Mouse (Mus musculus): Measurements from ENCODE around the gene 2610528A11Rik. TPM values are rescaled to one million over a fixed set of nuclear protein-coding genes. Genes with fewer than 3 reads are reported as not detected.
"Not testable (repeated sequence)": the region's sequence is repeated elsewhere in the genome, so short reads cannot be mapped to it uniquely, and the experiment has no call there.

Gene 2610528A11Rik
- polyA plus RNA-seq (2014; fragmentation: Nextera tagmentation; extraction: Ambion mirVana): 0.88 and 2.9 TPM in 2 replicates

DNA sequence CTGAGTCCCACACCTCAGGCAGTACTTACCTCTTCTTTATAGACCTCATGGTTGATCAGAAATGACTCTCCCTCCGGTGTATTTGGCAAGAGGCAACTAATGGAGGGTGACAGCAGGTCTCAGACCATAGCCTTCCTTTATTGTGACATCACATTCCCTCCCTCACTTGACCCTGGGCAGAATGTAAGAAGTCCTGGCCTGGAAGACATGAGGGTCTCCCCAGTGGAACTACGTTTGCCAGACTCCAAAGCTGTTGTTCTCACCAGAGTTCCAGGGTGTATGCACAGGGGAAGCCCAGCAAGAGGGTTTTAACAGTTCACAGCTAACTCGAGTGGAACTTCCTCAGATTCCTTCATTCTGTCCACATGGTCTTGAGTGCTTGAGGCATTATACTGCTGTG, at the start of gene 2610528A11Rik:
Gene 2610528A11Rik (minus strand): TSS at position 101 of the 400 bp plus-strand sequence.
- Histone ChIP-seq H3K36me3 (ENCODE audit: control insufficient read depth, insufficient read depth, low read length) (0 out of 2 replicates have a peak, but pooled peaks cover 3% of the 10 kb centered on the region), H3K4me1 (ENCODE audit: control insufficient read depth, insufficient read depth, low read length) (no peaks in the 10 kb centered on the region), H3K4me2 (replicated peaks; ENCODE audit: low read depth, low read length) (no peak within 1 kb of the TSS), H3K9ac (replicated peaks; ENCODE audit: low read depth, low read length) (no peak within 1 kb of the TSS), H3K4me3 (ENCODE audit: low read depth, low read length) (no peak within 1 kb of the TSS), H3K9me3 (ENCODE audit: control insufficient read depth, low read depth, low read length) (no peaks in the 10 kb centered on the region), H3K27ac (ENCODE audit: low read length) (no peak within 1 kb of the TSS), H3K27me3 (ENCODE audit: control insufficient read depth, insufficient read depth, low read length) (no peaks in the 10 kb centered on the region)
- WGBS: 76% methylated on average over 3 of the region's 3 CpGs
- no peak for ATAC-seq (ENCODE audit: insufficient number of reproducible peaks, insufficient read depth, low FRiP score, low read depth)

DNA sequence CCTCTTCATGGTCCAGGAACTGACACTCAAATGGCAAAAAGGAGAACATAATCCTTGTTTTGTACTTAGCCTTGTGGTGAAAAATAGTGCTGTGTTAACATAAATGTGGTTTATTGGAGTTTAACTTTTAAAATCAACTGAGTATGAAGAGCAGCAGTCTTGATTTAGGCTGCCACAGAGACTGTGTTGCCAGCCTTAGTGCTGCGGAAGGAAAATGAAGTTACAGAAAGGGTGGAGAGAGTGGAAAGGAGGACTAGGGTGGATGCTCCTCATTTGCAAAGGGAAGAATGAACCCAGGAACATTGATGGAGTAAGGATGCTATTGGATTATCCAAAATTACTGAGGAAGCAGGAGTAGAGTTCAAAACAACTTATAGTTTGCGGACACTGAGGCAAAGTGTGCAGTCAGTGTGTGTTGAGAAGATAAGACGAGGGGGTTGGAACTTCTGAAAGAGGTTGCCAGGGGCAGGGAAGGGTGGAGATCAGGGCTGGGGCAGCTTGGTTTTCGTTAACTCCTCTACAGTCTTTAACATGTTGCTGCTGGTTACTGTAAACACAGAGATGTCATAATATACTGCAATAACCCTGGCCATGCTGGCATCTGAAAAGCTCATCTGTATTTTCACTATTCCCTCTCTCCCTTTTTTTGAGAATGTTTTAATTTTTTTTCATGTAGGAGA, 49.6 kb upstream of the 2610528A11Rik start:
- Histone ChIP-seq H3K4me2 (replicated peaks; ENCODE audit: low read depth, low read length) (no peak overlapping the region), H3K9ac (replicated peaks; ENCODE audit: low read depth, low read length) (no peak overlapping the region), H3K4me1 (ENCODE audit: control insufficient read depth, insufficient read depth, low read length) (no peaks in the 10 kb centered on the region), H3K36me3 (ENCODE audit: control insufficient read depth, insufficient read depth, low read length) (no peaks in the 10 kb centered on the region), H3K9me3 (ENCODE audit: control insufficient read depth, low read depth, low read length) (no peaks in the 10 kb centered on the region), H3K27me3 (ENCODE audit: control insufficient read depth, insufficient read depth, low read length) (no peaks in the 10 kb centered on the region), H3K4me3 (ENCODE audit: low read depth, low read length) (no peak overlapping the region), H3K27ac (ENCODE audit: low read length) (no peak overlapping the region)
- ATAC-seq (ENCODE audit: insufficient number of reproducible peaks, insufficient read depth, low FRiP score, low read depth): no peak
- 70% methylated on average over 4 of the region's 4 CpGs for WGBS

- no peaks in the 10 kb centered on the region for H3K9me3 ChIP-seq (ENCODE audit: control insufficient read depth, low read depth, low read length)
- no peaks in the 10 kb centered on the region for H3K4me1 ChIP-seq (ENCODE audit: control insufficient read depth, insufficient read depth, low read length)
- no peaks in the 10 kb centered on the region for H3K36me3 ChIP-seq (ENCODE audit: control insufficient read depth, insufficient read depth, low read length)
- H3K4me3 ChIP-seq (ENCODE audit: low read depth, low read length): no peak overlapping the region
- H3K27me3 ChIP-seq (ENCODE audit: control insufficient read depth, insufficient read depth, low read length): no peaks in the 10 kb centered on the region
- no peak overlapping the region for H3K27ac ChIP-seq (ENCODE audit: low read length)
- no peak overlapping the region for H3K4me2 ChIP-seq (replicated peaks; ENCODE audit: low read depth, low read length)
- ATAC-seq (ENCODE audit: insufficient number of reproducible peaks, insufficient read depth, low FRiP score, low read depth): no peak
- 100% methylated on average over 1 of the region's 1 CpGs for WGBS
- H3K9ac ChIP-seq (replicated peaks; ENCODE audit: low read depth, low read length): no peak overlapping the region
These were observed 40.6 kb upstream of the 2610528A11Rik start for GRCm38 (mm10) chr14:37154391-37154790.

GRCm38 (mm10) chr14:37139051-37139710, 25.4 kb upstream of the 2610528A11Rik start:
- Histone ChIP-seq H3K9ac (replicated peaks; ENCODE audit: low read depth, low read length) (no peak overlapping the region), H3K9me3 (ENCODE audit: control insufficient read depth, low read depth, low read length) (no peaks in the 10 kb centered on the region), H3K4me3 (ENCODE audit: low read depth, low read length) (no peak overlapping the region), H3K36me3 (ENCODE audit: control insufficient read depth, insufficient read depth, low read length) (no peaks in the 10 kb centered on the region), H3K27ac (ENCODE audit: low read length) (no peak overlapping the region), H3K4me2 (replicated peaks; ENCODE audit: low read depth, low read length) (no peak overlapping the region), H3K27me3 (ENCODE audit: control insufficient read depth, insufficient read depth, low read length) (no peaks in the 10 kb centered on the region), H3K4me1 (ENCODE audit: control insufficient read depth, insufficient read depth, low read length) (no peaks in the 10 kb centered on the region)
- 78% methylated on average over 8 of the region's 8 CpGs for WGBS
- no peak for ATAC-seq (ENCODE audit: insufficient number of reproducible peaks, insufficient read depth, low FRiP score, low read depth)

GRCm38 (mm10) chr14:37137596-37137995, 23.8 kb upstream of the 2610528A11Rik start:
- H3K4me1 ChIP-seq (ENCODE audit: control insufficient read depth, insufficient read depth, low read length); H3K9me3 ChIP-seq (ENCODE audit: control insufficient read depth, low read depth, low read length); H3K9ac ChIP-seq (replicated peaks; ENCODE audit: low read depth, low read length); H3K27ac ChIP-seq (ENCODE audit: low read length); H3K27me3 ChIP-seq (ENCODE audit: control insufficient read depth, insufficient read depth, low read length); H3K4me2 ChIP-seq (replicated peaks; ENCODE audit: low read depth, low read length); H3K36me3 ChIP-seq (ENCODE audit: control insufficient read depth, insufficient read depth, low read length); H3K4me3 ChIP-seq (ENCODE audit: low read depth, low read length); ATAC-seq (ENCODE audit: insufficient number of reproducible peaks, insufficient read depth, low FRiP score, low read depth): not testable (repeated sequence)
- 69% methylated on average over 2 of the region's 3 CpGs for WGBS

DNA sequence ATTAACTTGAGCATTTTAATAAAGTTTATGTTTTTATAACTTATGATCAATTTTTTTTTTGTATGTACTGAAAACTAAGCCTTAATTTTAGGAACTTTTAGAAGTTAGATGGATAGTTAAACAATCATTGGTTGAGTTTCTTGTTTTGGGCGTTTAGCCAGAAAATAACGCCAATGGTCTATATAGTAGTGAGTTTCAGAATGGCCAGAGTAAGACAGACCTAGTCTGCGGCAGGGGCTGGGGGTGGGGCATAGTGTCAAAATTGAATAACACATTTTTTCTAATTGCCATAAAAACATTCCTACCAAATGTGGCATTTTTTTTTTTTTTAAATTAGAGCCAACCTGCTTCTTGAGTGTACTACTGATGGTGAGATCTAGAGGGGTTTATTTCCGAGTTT, 22.3 kb upstream of the 2610528A11Rik start:
- Histone ChIP-seq H3K27ac (ENCODE audit: low read length) (no peak overlapping the region), H3K4me3 (ENCODE audit: low read depth, low read length) (no peak overlapping the region), H3K36me3 (ENCODE audit: control insufficient read depth, insufficient read depth, low read length) (peaks cover 19% of the 10 kb centered on the region), H3K4me2 (replicated peaks; ENCODE audit: low read depth, low read length) (no peak overlapping the region), H3K9me3 (ENCODE audit: control insufficient read depth, low read depth, low read length) (no peaks in the 10 kb centered on the region), H3K27me3 (ENCODE audit: control insufficient read depth, insufficient read depth, low read length) (no peaks in the 10 kb centered on the region), H3K9ac (replicated peaks; ENCODE audit: low read depth, low read length) (no peak overlapping the region), H3K4me1 (ENCODE audit: control insufficient read depth, insufficient read depth, low read length) (no peaks in the 10 kb centered on the region)
- no peak for ATAC-seq (ENCODE audit: insufficient number of reproducible peaks, insufficient read depth, low FRiP score, low read depth)
- WGBS: 81% methylated on average over 4 of the region's 4 CpGs

GRCm38 (mm10) chr14:37135671-37136070, 21.8 kb upstream of the 2610528A11Rik start:
- H3K27ac ChIP-seq (ENCODE audit: low read length): no peak overlapping the region
- H3K4me3 ChIP-seq (ENCODE audit: low read depth, low read length): peak overlapping the region; percentile 94
- H3K36me3 ChIP-seq (ENCODE audit: control insufficient read depth, insufficient read depth, low read length): peaks cover 22% of the 10 kb centered on the region
- peak overlapping the region; percentile 62 for H3K4me2 ChIP-seq (replicated peaks; ENCODE audit: low read depth, low read length)
- peak overlapping the region; percentile 78; the same call in 1 of the 2 replicates for H3K9ac ChIP-seq (replicated peaks; ENCODE audit: low read depth, low read length)
- no peaks in the 10 kb centered on the region for H3K4me1 ChIP-seq (ENCODE audit: control insufficient read depth, insufficient read depth, low read length)
- 3% methylated on average over 10 of the region's 10 CpGs for WGBS
- 0 out of 2 replicates have a peak, but pooled peaks have one; percentile 34 for ATAC-seq (ENCODE audit: insufficient number of reproducible peaks, insufficient read depth, low FRiP score, low read depth)
- H3K27me3 ChIP-seq (ENCODE audit: control insufficient read depth, insufficient read depth, low read length): no peaks in the 10 kb centered on the region
- H3K9me3 ChIP-seq (ENCODE audit: control insufficient read depth, low read depth, low read length): no peaks in the 10 kb centered on the region

GRCm38 (mm10) chr14:37135127-37135593, 21.3 kb upstream of the 2610528A11Rik start, which contains the start of gene Ghitm:
Ghitm (minus strand) TSS chr14:37135272.
- H3K9ac ChIP-seq (replicated peaks; ENCODE audit: low read depth, low read length): peak within 1 kb of the TSS; percentile 78
- WGBS: 1% methylated on average over 38 of the region's 38 CpGs
- H3K4me2 ChIP-seq (replicated peaks; ENCODE audit: low read depth, low read length): peak within 1 kb of the TSS; percentile 62
- peak within 1 kb of the TSS; percentile 77 for H3K27ac ChIP-seq (ENCODE audit: low read length)
- no peaks in the 10 kb centered on the region for H3K9me3 ChIP-seq (ENCODE audit: control insufficient read depth, low read depth, low read length)
- no peaks in the 10 kb centered on the region for H3K4me1 ChIP-seq (ENCODE audit: control insufficient read depth, insufficient read depth, low read length)
- peaks cover 27% of the 10 kb centered on the region for H3K36me3 ChIP-seq (ENCODE audit: control insufficient read depth, insufficient read depth, low read length)
- peak within 1 kb of the TSS; percentile 94 for H3K4me3 ChIP-seq (ENCODE audit: low read depth, low read length)
- peak; percentile 99 for ATAC-seq (ENCODE audit: insufficient number of reproducible peaks, insufficient read depth, low FRiP score, low read depth)
- no peaks in the 10 kb centered on the region for H3K27me3 ChIP-seq (ENCODE audit: control insufficient read depth, insufficient read depth, low read length)
